8 mouse cellular contexts compared by ENCODE assay signal in genomic region chr6:122308505-122309393, GRCm38 (mm10). TPM values are rescaled to one million over a fixed set of nuclear protein-coding genes. Genes with fewer than 3 reads are reported as not detected.
DNase-seq lines count a peak whose midpoint lies in the region; ATAC-seq lines count a peak whose summit lies in the region.

Gene M6pr (plus strand): TSS chr6:122308720.

- peak; percentile 100 for DNase-seq in R1 (ENCODE audit: low read depth, low spot score)
- peak; percentile 94 to 95 for DNase-seq in cerebellum, postnatal 25 days
- DNase-seq in frontal cortex, postnatal 25 days (ENCODE audit: low spot score in 2 of 2), result peak; percentile 91 to 95
- DNase-seq in hindbrain, embryonic 14.5 days (ENCODE audit: low spot score), result peak; percentile 95
- peak; percentile 96 to 98 for DNase-seq in layer of hippocampus, postnatal 36 days
- peak; percentile 99 for DNase-seq in lung, postnatal 36 days
- peak; percentile 99 for DNase-seq in retina, postnatal 1 day
- DNase-seq in urinary bladder, adult 18-20 months (ENCODE audit: low spot score in 2 of 2), result peak; percentile 83 to 94

- peak within 1 kb of the TSS; percentile 68 for H3K27ac ChIP-seq in hindbrain, embryonic 14.5 days

- WGBS in hindbrain, embryonic 14.5 days, result under 1% methylated on average over 49 of the region's 49 CpGs

- H3K4me2 ChIP-seq in hindbrain, embryonic 14.5 days (replicated peaks), result peak within 1 kb of the TSS; percentile 76

- peak within 1 kb of the TSS; percentile 66 for H3K4me3 ChIP-seq in hindbrain, embryonic 14.5 days (replicated peaks; ENCODE audit: low read length)

- no peaks in the 10 kb centered on the region for H3K27me3 ChIP-seq in hindbrain, embryonic 14.5 days (ENCODE audit: control insufficient read depth, insufficient read depth, low read length)

- H3K9me3 ChIP-seq in hindbrain, embryonic 14.5 days (ENCODE audit: control insufficient read depth, low read length), result no peaks in the 10 kb centered on the region

- H3K36me3 ChIP-seq in hindbrain, embryonic 14.5 days (replicated peaks; ENCODE audit: control insufficient read depth, insufficient read depth), result peaks cover 12% of the 10 kb centered on the region

- peaks cover 19% of the 10 kb centered on the region for H3K4me1 ChIP-seq in hindbrain, embryonic 14.5 days (replicated peaks; ENCODE audit: control insufficient read depth, insufficient read depth, low read length)

- H3K9ac ChIP-seq in hindbrain, embryonic 14.5 days, result peak within 1 kb of the TSS; percentile 87

- ATAC-seq in hindbrain, embryonic 14.5 days (ENCODE audit: low FRiP score), result peak; percentile 99

RNA-seq across cellular contexts. Expression of gene M6pr, which starts in this region (rescaled TPM):
- polyA plus RNA-seq in hindbrain, embryonic 14.5 days (2014; fragmentation: Nextera tagmentation; extraction: Ambion mirVana), result 51.4 and 53.7 TPM in 2 replicates
- 10 to 100 TPM; 72.5 to 75.3 TPM for total RNA-seq in layer of hippocampus, postnatal 36 days (2021)

Comparison
In these comparisons a context has a peak if more than half of its experiments do, and no peak if none do; other contexts are left out.
1. Peak in every context shown above with its lines: DNase-seq, ATAC-seq, H3K4me3 ChIP-seq and H3K27ac ChIP-seq.